Mouse (Mus musculus): ENCODE data around the gene Cd22. TPM values are rescaled to one million over a fixed set of nuclear protein-coding genes. Genes with fewer than 3 reads are reported as not detected.

The Cd22 gene
- polyA plus RNA-seq, 1 experiment from 2014 or later, result not detected

- Histone ChIP-seq H3K27ac (replicated peaks) (no peak overlapping the region), H3K9me3 (no peaks in the 10 kb centered on the region), H3K4me2 (replicated peaks) (peak overlapping the region; percentile 38), H3K27me3 (no peaks in the 10 kb centered on the region), H3K4me1 (no peaks in the 10 kb centered on the region), H3K9ac (replicated peaks) (peak overlapping the region; percentile 33; the same call in 1 of the 2 replicates), H3K36me3 (no peaks in the 10 kb centered on the region), H3K4me3 (peak overlapping the region; percentile 30)
- WGBS, result 9% methylated on average over 14 of the region's 16 CpGs
- peak; percentile 80 for ATAC-seq (replicated peaks)
Observed at GRCm38 (mm10) chr7:30859635-30860402, 20.3 kb downstream of the Cd22 start.

DNA sequence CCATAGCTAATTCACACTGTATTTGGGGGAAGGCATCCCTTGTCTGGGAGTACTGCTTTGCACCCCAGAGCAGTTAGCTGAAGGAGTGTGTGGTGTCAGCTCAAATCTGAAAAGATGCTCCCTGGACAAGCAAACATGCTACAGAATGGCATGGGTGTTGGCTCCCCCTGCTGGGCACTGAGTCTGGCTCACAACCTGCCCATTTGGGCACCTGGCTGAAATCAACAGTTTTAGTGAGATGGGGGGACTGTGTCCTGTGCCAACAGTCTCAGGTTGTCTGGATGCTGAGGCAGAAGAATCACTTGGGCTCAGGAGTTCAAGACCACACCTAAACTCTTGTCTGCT is 20.9 kb downstream of the Cd22 start:
- H3K4me1 ChIP-seq, result no peaks in the 10 kb centered on the region
- ATAC-seq (replicated peaks), result peak; percentile 50; the same call in 1 of the 2 replicates
- no peak overlapping the region for H3K9ac ChIP-seq (replicated peaks)
- H3K27ac ChIP-seq (replicated peaks), result no peak overlapping the region
- no peak overlapping the region for H3K4me3 ChIP-seq
- H3K27me3 ChIP-seq, result no peaks in the 10 kb centered on the region
- H3K4me2 ChIP-seq (replicated peaks), result no peak overlapping the region
- no peaks in the 10 kb centered on the region for H3K36me3 ChIP-seq
- no peaks in the 10 kb centered on the region for H3K9me3 ChIP-seq

GRCm38 (mm10) chr7:30857746-30858145 is 22.4 kb downstream of the Cd22 start:
- H3K9ac ChIP-seq (replicated peaks), result no peak overlapping the region
- H3K9me3 ChIP-seq, result no peaks in the 10 kb centered on the region
- H3K4me1 ChIP-seq, result no peaks in the 10 kb centered on the region
- no peak overlapping the region for H3K4me2 ChIP-seq (replicated peaks)
- no peaks in the 10 kb centered on the region for H3K27me3 ChIP-seq
- no peak for ATAC-seq (replicated peaks)
- 72% methylated on average over 1 of the region's 1 CpGs for WGBS
- H3K36me3 ChIP-seq, result no peaks in the 10 kb centered on the region
- no peak overlapping the region for H3K27ac ChIP-seq (replicated peaks)
- H3K4me3 ChIP-seq, result no peak overlapping the region

- Histone ChIP-seq H3K36me3 (no peaks in the 10 kb centered on the region), H3K4me1 (no peaks in the 10 kb centered on the region), H3K4me2 (replicated peaks) (no peak within 1 kb of the TSS), H3K9ac (replicated peaks) (no peak within 1 kb of the TSS), H3K27ac (replicated peaks) (no peak within 1 kb of the TSS), H3K4me3 (no peak within 1 kb of the TSS), H3K27me3 (no peaks in the 10 kb centered on the region), H3K9me3 (no peaks in the 10 kb centered on the region)
- WGBS, result 83% methylated on average over 6 of the region's 6 CpGs
- ATAC-seq (replicated peaks), result no peak
Observed at GRCm38 (mm10) chr7:30856078-30856477, 24.1 kb downstream of the Cd22 start, which contains the start of gene Ffar3. Gene Ffar3 (minus strand): TSS chr7:30856178.

DNA sequence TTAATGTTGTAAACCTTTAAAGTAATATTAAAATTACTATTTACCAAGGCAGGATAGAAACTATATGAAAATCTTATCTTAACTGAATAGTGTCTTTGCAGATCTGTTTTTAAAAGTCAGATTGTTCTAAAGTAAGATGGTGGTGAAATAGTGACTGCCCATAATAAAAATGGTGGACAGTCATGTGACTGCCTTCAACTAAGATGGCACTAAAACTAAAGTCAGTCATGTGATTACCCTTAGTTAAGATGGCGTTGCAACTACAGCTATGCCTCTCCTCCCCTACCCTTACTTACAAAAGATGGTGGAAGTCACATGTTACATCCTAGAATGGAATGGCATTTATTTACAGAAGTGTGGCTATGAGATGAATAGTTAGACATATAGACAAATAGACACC is 28.7 kb downstream of the Cd22 start:
- Histone ChIP-seq H3K4me1 (no peaks in the 10 kb centered on the region), H3K27ac (replicated peaks) (no peak overlapping the region), H3K9me3 (no peaks in the 10 kb centered on the region), H3K4me3 (no peak overlapping the region), H3K36me3 (no peaks in the 10 kb centered on the region), H3K9ac (replicated peaks) (no peak overlapping the region), H3K4me2 (replicated peaks) (no peak overlapping the region), H3K27me3 (no peaks in the 10 kb centered on the region)
- ATAC-seq (replicated peaks), result no peak
- 79% methylated on average over 1 of the region's 1 CpGs for WGBS

- no peaks in the 10 kb centered on the region for H3K27me3 ChIP-seq
- no peak overlapping the region for H3K4me3 ChIP-seq
- no peaks in the 10 kb centered on the region; the same call in 1 of the 2 replicates for H3K4me1 ChIP-seq
- H3K9me3 ChIP-seq, result no peaks in the 10 kb centered on the region
- H3K4me2 ChIP-seq (replicated peaks), result no peak overlapping the region
- ATAC-seq (replicated peaks), result no peak
- no peak overlapping the region for H3K27ac ChIP-seq (replicated peaks)
- H3K9ac ChIP-seq (replicated peaks), result no peak overlapping the region
- WGBS, result 76% methylated on average over 6 of the region's 6 CpGs
- H3K36me3 ChIP-seq, result no peaks in the 10 kb centered on the region
Observed at GRCm38 (mm10) chr7:30847934-30848333, 32.2 kb downstream of the Cd22 start.

GRCm38 (mm10) chr7:30847386-30847785 is 32.8 kb downstream of the Cd22 start:
- no peaks in the 10 kb centered on the region for H3K36me3 ChIP-seq
- H3K4me2 ChIP-seq (replicated peaks), result no peak overlapping the region
- WGBS, result 77% methylated on average over 5 of the region's 5 CpGs
- no peak for ATAC-seq (replicated peaks)
- H3K27ac ChIP-seq (replicated peaks), result no peak overlapping the region
- H3K27me3 ChIP-seq, result no peaks in the 10 kb centered on the region
- H3K9ac ChIP-seq (replicated peaks), result no peak overlapping the region
- no peaks in the 10 kb centered on the region; the same call in 1 of the 2 replicates for H3K4me1 ChIP-seq
- no peaks in the 10 kb centered on the region for H3K9me3 ChIP-seq
- H3K4me3 ChIP-seq, result no peak overlapping the region

GRCm38 (mm10) chr7:30846505-30847053 is 33.6 kb downstream of the Cd22 start:
- no peaks in the 10 kb centered on the region for H3K36me3 ChIP-seq
- no peaks in the 10 kb centered on the region; the same call in 1 of the 2 replicates for H3K4me1 ChIP-seq
- no peaks in the 10 kb centered on the region for H3K9me3 ChIP-seq
- no peak overlapping the region for H3K9ac ChIP-seq (replicated peaks)
- WGBS, result 88% methylated on average over 2 of the region's 2 CpGs
- no peak for ATAC-seq (replicated peaks)
- no peak overlapping the region for H3K4me2 ChIP-seq (replicated peaks)
- no peak overlapping the region for H3K27ac ChIP-seq (replicated peaks)
- no peaks in the 10 kb centered on the region for H3K27me3 ChIP-seq
- no peak overlapping the region for H3K4me3 ChIP-seq

DNA sequence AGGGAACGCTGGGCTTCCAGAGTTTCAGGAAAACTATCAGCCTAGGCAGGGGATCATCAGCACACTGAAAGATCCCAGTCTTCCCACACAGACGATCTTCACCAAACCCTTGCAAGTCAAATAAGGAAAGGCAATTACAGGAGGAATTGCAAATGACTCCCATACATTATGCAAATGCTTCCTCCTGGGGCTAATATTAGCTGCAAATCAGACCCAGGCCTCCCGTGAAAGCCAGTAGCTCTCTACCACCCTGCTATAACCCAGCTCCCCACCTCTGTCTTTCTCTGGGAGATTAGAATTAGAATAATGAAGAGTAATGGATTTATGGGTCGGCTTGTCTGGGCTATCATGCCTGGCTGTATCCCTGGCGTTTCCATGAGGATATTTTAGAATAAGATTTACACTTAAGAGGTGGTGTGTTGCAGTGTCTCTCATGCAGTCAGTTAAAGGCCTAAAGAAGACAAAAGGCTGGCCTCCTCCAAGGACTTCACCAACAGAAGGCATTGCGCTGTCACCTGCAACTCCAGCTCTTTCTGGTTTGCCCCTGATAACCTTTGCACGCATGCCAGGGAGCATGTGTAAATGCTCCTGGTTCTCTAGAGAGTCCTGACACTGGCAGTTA is 35.4 kb downstream of the Cd22 start:
- no peak overlapping the region for H3K9ac ChIP-seq (replicated peaks)
- no peaks in the 10 kb centered on the region for H3K27me3 ChIP-seq
- 41% methylated on average over 7 of the region's 7 CpGs for WGBS
- no peak overlapping the region for H3K4me2 ChIP-seq (replicated peaks)
- H3K4me3 ChIP-seq, result no peak overlapping the region
- H3K4me1 ChIP-seq, result no peaks in the 10 kb centered on the region; the same call in 1 of the 2 replicates
- no peaks in the 10 kb centered on the region for H3K9me3 ChIP-seq
- no peaks in the 10 kb centered on the region for H3K36me3 ChIP-seq
- no peak for ATAC-seq (replicated peaks)
- H3K27ac ChIP-seq (replicated peaks), result peak overlapping the region; percentile 57; the same call in 1 of the 2 replicates

- H3K4me1 ChIP-seq, result no peaks in the 10 kb centered on the region; the same call in 1 of the 2 replicates
- no peak overlapping the region for H3K27ac ChIP-seq (replicated peaks)
- H3K9me3 ChIP-seq, result no peaks in the 10 kb centered on the region
- H3K27me3 ChIP-seq, result no peaks in the 10 kb centered on the region
- no peak overlapping the region for H3K4me3 ChIP-seq
- H3K4me2 ChIP-seq (replicated peaks), result no peak overlapping the region
- 80% methylated on average over 5 of the region's 5 CpGs for WGBS
- no peak for ATAC-seq (replicated peaks)
- no peaks in the 10 kb centered on the region for H3K36me3 ChIP-seq
- no peak overlapping the region for H3K9ac ChIP-seq (replicated peaks)
Observed at GRCm38 (mm10) chr7:30842092-30842491, 38.0 kb downstream of the Cd22 start.

GRCm38 (mm10) chr7:30841379-30841778 is 38.8 kb downstream of the Cd22 start:
- no peak overlapping the region for H3K9ac ChIP-seq (replicated peaks)
- no peaks in the 10 kb centered on the region for H3K36me3 ChIP-seq
- no peak overlapping the region for H3K4me3 ChIP-seq
- WGBS, result 73% methylated on average over 4 of the region's 4 CpGs
- H3K4me2 ChIP-seq (replicated peaks), result no peak overlapping the region
- H3K9me3 ChIP-seq, result no peaks in the 10 kb centered on the region
- H3K4me1 ChIP-seq, result no peaks in the 10 kb centered on the region; the same call in 1 of the 2 replicates
- ATAC-seq (replicated peaks), result no peak
- no peak overlapping the region for H3K27ac ChIP-seq (replicated peaks)
- H3K27me3 ChIP-seq, result no peaks in the 10 kb centered on the region

DNA sequence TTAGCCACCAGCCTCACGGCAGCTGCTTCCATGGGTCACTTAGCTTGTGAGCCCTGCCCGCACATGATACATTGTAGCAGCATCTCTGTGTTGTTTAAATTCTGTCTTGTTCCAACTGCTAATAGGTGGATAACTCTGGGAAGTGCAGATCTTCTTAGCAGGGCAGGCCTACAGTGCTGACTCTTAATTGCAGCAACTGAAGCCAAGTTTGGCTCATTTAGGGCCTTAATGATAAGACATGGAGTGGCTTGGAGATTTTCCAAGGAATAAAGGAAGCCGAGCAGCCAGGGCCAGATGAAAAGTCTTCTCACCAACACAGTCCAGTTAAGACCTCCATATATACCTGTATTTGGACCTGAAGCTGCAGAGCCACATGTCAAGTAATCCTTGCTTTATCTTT is 39.8 kb downstream of the Cd22 start:
- Histone ChIP-seq H3K9me3 (no peaks in the 10 kb centered on the region), H3K4me3 (no peak overlapping the region), H3K4me2 (replicated peaks) (no peak overlapping the region), H3K27me3 (no peaks in the 10 kb centered on the region), H3K4me1 (no peaks in the 10 kb centered on the region; the same call in 1 of the 2 replicates), H3K9ac (replicated peaks) (no peak overlapping the region), H3K27ac (replicated peaks) (no peak overlapping the region), H3K36me3 (no peaks in the 10 kb centered on the region)
- 60% methylated on average over 3 of the region's 3 CpGs for WGBS
- no peak for ATAC-seq (replicated peaks)

All from forebrain, embryonic 15.5 days (tissue).